Mouse (Mus musculus) spleen, adult 18-20 months (tissue): ENCODE data around the gene Tnnt1.

Experiments
- DNase-seq, 2 experiments: peaks; one replicate each; pipeline ENCODE4 v3.0.0; 2022; ENCODE audit warnings: mixed read lengths in 2 of 2

The Tnnt1 gene

GRCm38 (mm10) chr7:4521231-4522003 lies 5.2 kb upstream of the Tnnt1 start:
- no peak for DNase-seq

GRCm38 (mm10) chr7:4518487-4518886 lies 2.3 kb upstream of the Tnnt1 start:
- no peak for DNase-seq

- no peak for DNase-seq
Measured at GRCm38 (mm10) chr7:4515853-4516252, 329 bp downstream of the Tnnt1 start.

- no peak for DNase-seq
Measured at GRCm38 (mm10) chr7:4513829-4514712, 2.1 kb downstream of the Tnnt1 start.

GRCm38 (mm10) chr7:4513236-4513635 lies 2.9 kb downstream of the Tnnt1 start:
- DNase-seq, result peak in 1 of 2 experiments; percentile 47

- DNase-seq, result no peak
Measured at GRCm38 (mm10) chr7:4511489-4512224, 4.5 kb downstream of the Tnnt1 start.

GRCm38 (mm10) chr7:4509863-4510608 lies 6.1 kb downstream of the Tnnt1 start:
- DNase-seq, result peak; percentile 41 to 61

- no peak for DNase-seq
Measured at GRCm38 (mm10) chr7:4508739-4509116, 7.5 kb downstream of the Tnnt1 start.

- no peak for DNase-seq
Measured at GRCm38 (mm10) chr7:4508062-4508738, 8.0 kb downstream of the Tnnt1 start.

- no peak for DNase-seq
Measured at GRCm38 (mm10) chr7:4507220-4507619, 9.0 kb downstream of the Tnnt1 start.

GRCm38 (mm10) chr7:4504646-4505435 lies 11.3 kb downstream of the Tnnt1 start:
- no peak for DNase-seq

- DNase-seq, result no peak
Measured at GRCm38 (mm10) chr7:4503858-4504257, 12.3 kb downstream of the Tnnt1 start.

GRCm38 (mm10) chr7:4503100-4503499 lies 13.1 kb downstream of the Tnnt1 start:
- no peak for DNase-seq

- no peak for DNase-seq
Measured at GRCm38 (mm10) chr7:4502421-4503090, 13.6 kb downstream of the Tnnt1 start.

GRCm38 (mm10) chr7:4501558-4502397 lies 14.4 kb downstream of the Tnnt1 start, which contains the start of gene Ppp1r12c:
Ppp1r12c (minus strand) TSS chr7:4501680.
- DNase-seq, result peak; percentile 90 to 94

GRCm38 (mm10) chr7:4500892-4501471 lies 15.2 kb downstream of the Tnnt1 start:
- peak; percentile 43 to 55 for DNase-seq

GRCm38 (mm10) chr7:4499034-4499433 lies 17.1 kb downstream of the Tnnt1 start:
- no peak for DNase-seq

GRCm38 (mm10) chr7:4498251-4498650 lies 17.9 kb downstream of the Tnnt1 start:
- no peak for DNase-seq
